Mouse (Mus musculus) neural tube, embryonic 12.5 days (tissue): ENCODE measurements around the gene Prtn3. TPM values are rescaled to one million over a fixed set of nuclear protein-coding genes. Genes with fewer than 3 reads are reported as not detected.
"Not testable (repeated sequence)": the region's sequence is repeated elsewhere in the genome, so short reads cannot be mapped to it uniquely, and the experiment has no call there.

ENCODE experiments used
- ATAC-seq: fragments of 200-750 bp; cut with Nextera tagmentation; 2 replicates; pipeline ENCODE4 v1.8.0; 2017; ENCODE audit warnings: low read depth, mild to moderate bottlenecking, moderate TSS enrichment, moderate library complexity; ENCODE audit not compliant: low FRiP score
- H3K27ac ChIP-seq: fragments of 300-500 bp; sonication (generic); 2 replicates; pipeline ENCODE4 v1.5.1; 2016
- H3K27me3 ChIP-seq: fragments of 300-500 bp; sonication (generic); replicated peaks from 2 replicates; pipeline ENCODE4 v1.6.1; 2016; ENCODE audit warnings: mild to moderate bottlenecking
- H3K36me3 ChIP-seq: fragments of 300-500 bp; sonication (generic); 2 replicates; pipeline ENCODE4 v1.6.1; 2016; ENCODE audit warnings: mild to moderate bottlenecking
- H3K4me1 ChIP-seq: fragments of 300-500 bp; sonication (generic); 2 replicates; pipeline ENCODE4 v1.6.1; 2016
- H3K4me2 ChIP-seq: fragments of 300-500 bp; sonication (generic); replicated peaks from 2 replicates; pipeline ENCODE4 v1.6.1; 2016; ENCODE audit warnings: mild to moderate bottlenecking
- H3K4me3 ChIP-seq: fragments of 300-500 bp; sonication (generic); 2 replicates; pipeline ENCODE4 v1.5.1; 2016
- H3K9ac ChIP-seq: fragments of 300-500 bp; sonication (generic); 2 replicates; pipeline ENCODE4 v1.6.1; 2016; ENCODE audit warnings: mild to moderate bottlenecking
- H3K9me3 ChIP-seq: fragments of 300-500 bp; sonication (generic); 2 replicates; pipeline ENCODE4 v1.6.1; 2016; ENCODE audit warnings: mild to moderate bottlenecking
- WGBS: fragments of 180-500 bp; shearing (Covaris S2); methylation state at CpG from one replicate; pipeline ENCODE4 v1.1.7; 2016; 5-methylcytosine and 5-hydroxymethylcytosine counted together
- polyA plus RNA-seq: library from polyadenylated mRNA; unstranded; fragments of >200 nt; fragmentation: Nextera tagmentation; extraction: Ambion mirVana; gene quantifications from 2 replicates; pipeline ENCODE4 v1.2.1, GENCODE M21; 2016

The Prtn3 gene
- polyA plus RNA-seq, 1 experiment from 2014 or later, result 12.6 TPM

DNA sequence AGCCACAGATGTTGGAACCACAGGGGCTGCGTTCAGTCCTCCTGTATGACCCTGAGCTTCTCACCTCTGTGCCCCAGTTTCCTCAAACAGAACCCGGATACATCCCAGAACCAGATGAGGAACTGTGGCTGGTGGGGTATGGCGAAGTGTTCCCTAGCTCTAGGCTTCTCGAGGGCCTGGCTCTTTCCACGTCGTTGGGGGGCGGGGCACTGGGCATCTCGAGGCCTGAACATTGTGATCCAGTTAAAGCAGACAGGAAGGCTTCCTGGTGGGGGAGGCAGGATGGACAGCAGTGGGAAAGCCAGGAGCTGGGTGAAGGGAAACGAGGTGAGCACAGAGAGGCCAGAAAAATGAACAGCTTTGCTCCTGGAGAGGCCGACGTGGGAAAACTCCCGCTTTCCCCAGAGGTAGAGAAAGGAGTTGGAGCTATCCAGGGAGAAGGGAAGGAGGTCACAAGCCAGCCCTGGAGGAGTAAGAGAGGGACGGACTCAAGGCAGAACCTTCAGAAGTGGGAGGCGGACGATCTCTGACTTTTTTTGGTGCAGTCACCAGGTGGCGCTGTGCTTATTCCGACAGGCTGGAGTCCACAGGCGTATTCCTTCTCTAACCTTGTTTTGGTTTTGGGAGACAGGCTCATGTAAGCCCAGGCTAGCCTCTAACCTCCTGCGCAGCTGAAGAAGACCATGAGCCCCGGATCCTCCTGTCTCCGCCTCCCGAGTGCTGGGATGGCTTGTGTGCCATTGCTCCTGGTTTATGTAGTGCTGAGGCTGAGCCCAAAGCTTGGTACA lies 9.2 kb downstream of the Prtn3 start:
- 14% methylated on average over 22 of the region's 22 CpGs for WGBS
- H3K9me3 ChIP-seq, result no peaks in the 10 kb centered on the region
- peak; percentile 42; the same call in 1 of the 2 replicates for ATAC-seq
- H3K27me3 ChIP-seq, result peaks cover 26% of the 10 kb centered on the region
- H3K27ac ChIP-seq, result no peak overlapping the region
- H3K4me1 ChIP-seq, result peaks cover 9% of the 10 kb centered on the region
- peak overlapping the region; percentile 14; the same call in 1 of the 2 replicates for H3K9ac ChIP-seq
- H3K36me3 ChIP-seq, result no peaks in the 10 kb centered on the region
- 0 out of 2 replicates have a peak overlapping the region, but pooled peaks have one; percentile 6 for H3K4me2 ChIP-seq
- no peak overlapping the region for H3K4me3 ChIP-seq

DNA sequence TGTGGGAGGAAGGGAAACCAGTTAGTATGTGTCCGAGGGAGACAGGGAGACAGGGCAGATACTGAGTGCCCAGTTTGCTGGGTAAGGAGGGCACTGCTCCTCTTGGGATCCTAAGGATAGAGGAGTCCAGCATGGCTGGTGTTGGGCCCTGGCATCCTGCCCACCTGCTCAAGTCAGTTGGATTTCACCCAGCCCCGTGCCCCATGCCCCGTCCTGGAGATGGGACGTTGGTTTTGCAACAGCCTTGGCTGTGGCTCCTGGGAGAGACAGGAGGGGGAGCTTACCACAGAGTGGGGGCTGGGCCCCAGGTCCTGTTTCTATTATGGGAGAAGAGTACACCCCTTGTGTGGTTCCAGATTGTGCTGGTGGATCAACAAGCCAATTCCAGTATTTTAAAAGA lies 10.2 kb downstream of the Prtn3 start:
- Histone ChIP-seq H3K9me3 (no peaks in the 10 kb centered on the region), H3K4me3 (no peak overlapping the region), H3K4me2 (no peak overlapping the region), H3K27me3 (peaks cover 25% of the 10 kb centered on the region), H3K9ac (no peak overlapping the region), H3K4me1 (peaks cover 9% of the 10 kb centered on the region), H3K27ac (no peak overlapping the region), H3K36me3 (no peaks in the 10 kb centered on the region)
- ATAC-seq, result no peak
- WGBS, result 82% methylated on average over 4 of the region's 4 CpGs

- not testable (repeated sequence) for H3K4me3 ChIP-seq, H3K9me3 ChIP-seq, ATAC-seq, H3K36me3 ChIP-seq, H3K4me1 ChIP-seq, H3K4me2 ChIP-seq, H3K27ac ChIP-seq, H3K9ac ChIP-seq
- peaks cover 22% of the 10 kb centered on the region for H3K27me3 ChIP-seq
- WGBS, result 82% methylated on average over 3 of the region's 3 CpGs
These were observed 10.7 kb downstream of the Prtn3 start for GRCm38 (mm10) chr10:79884938-79885337.

DNA sequence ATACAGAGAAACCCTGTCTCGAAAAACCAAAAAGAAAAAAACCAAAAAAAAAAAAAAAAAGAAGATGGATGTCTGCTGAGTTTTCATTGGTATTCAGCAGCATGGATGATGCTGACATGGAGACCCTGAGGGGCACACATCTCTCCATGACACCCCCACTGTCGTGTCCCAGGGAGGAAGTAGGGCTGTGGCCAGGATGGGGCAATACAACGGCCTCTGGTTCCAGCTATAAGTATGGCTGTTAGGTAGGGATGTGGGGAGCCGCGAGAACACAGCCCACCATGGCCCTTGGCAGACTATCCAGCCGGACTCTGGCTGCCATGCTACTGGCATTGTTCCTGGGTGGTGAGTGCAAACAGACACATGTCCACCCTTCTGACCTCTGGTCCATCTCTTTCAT lies 11.8 kb downstream of the Prtn3 start, which contains the start of gene Elane:
TSS of gene Elane (plus strand) at position 194 of the 400 bp plus-strand sequence.
- H3K4me3 ChIP-seq, result no peak within 1 kb of the TSS
- peaks cover 14% of the 10 kb centered on the region for H3K27me3 ChIP-seq
- H3K4me1 ChIP-seq, result peaks cover 9% of the 10 kb centered on the region
- WGBS, result 84% methylated on average over 6 of the region's 6 CpGs
- ATAC-seq, result no peak
- H3K27ac ChIP-seq, result no peak within 1 kb of the TSS
- no peak within 1 kb of the TSS for H3K4me2 ChIP-seq
- no peak within 1 kb of the TSS for H3K9ac ChIP-seq
- H3K9me3 ChIP-seq, result no peaks in the 10 kb centered on the region
- H3K36me3 ChIP-seq, result no peaks in the 10 kb centered on the region

- no peak overlapping the region for H3K27ac ChIP-seq
- H3K4me1 ChIP-seq, result peaks cover 9% of the 10 kb centered on the region
- no peak for ATAC-seq
- H3K4me3 ChIP-seq, result no peak overlapping the region
- no peak overlapping the region for H3K9ac ChIP-seq
- H3K4me2 ChIP-seq, result no peak overlapping the region
- peaks cover 13% of the 10 kb centered on the region for H3K27me3 ChIP-seq
- no peaks in the 10 kb centered on the region for H3K9me3 ChIP-seq
- WGBS, result 79% methylated on average over 8 of the region's 8 CpGs
- H3K36me3 ChIP-seq, result no peaks in the 10 kb centered on the region
These were observed 12.3 kb downstream of the Prtn3 start for GRCm38 (mm10) chr10:79886611-79887010.

DNA sequence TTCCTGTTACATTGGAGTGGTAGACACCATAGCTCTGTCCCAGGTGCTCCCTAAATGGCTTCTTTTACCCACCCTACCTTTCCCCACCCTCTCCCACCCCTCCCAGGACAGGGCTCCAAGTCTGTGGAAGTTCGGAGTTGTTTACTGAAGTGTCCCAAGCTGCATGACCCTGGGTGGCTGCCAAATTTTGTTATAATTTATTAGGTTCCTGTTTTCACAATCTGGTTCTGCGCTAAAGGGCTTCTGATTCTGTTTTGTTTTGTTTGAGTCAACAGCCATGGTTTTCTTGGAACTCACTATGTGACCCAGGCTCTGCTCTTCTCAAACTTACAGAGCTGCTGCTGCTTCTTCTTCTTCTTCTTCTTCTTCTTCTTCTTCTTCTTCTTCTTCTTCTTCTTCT lies 15.1 kb downstream of the Prtn3 start:
- WGBS, result 82% methylated on average over 2 of the region's 2 CpGs
- ATAC-seq, result no peak

GRCm38 (mm10) chr10:79890670-79891069 lies 16.4 kb downstream of the Prtn3 start, which contains the start of gene Cfd:
Gene Cfd, plus strand, starts transcription at chr10:79890853.
- H3K9me3 ChIP-seq, result no peaks in the 10 kb centered on the region
- H3K27me3 ChIP-seq, result peaks cover 4% of the 10 kb centered on the region; the same call in 1 of the 2 replicates
- WGBS, result 43% methylated on average over 5 of the region's 5 CpGs
- no peak within 1 kb of the TSS for H3K27ac ChIP-seq
- H3K4me3 ChIP-seq, result no peak within 1 kb of the TSS
- peaks cover 14% of the 10 kb centered on the region for H3K36me3 ChIP-seq
- H3K4me2 ChIP-seq, result no peak within 1 kb of the TSS
- H3K4me1 ChIP-seq, result no peaks in the 10 kb centered on the region
- ATAC-seq, result no peak
- H3K9ac ChIP-seq, result no peak within 1 kb of the TSS

More for the DNA sequence above, 15.1 kb downstream of the Prtn3 start:
- H3K4me2 ChIP-seq, result no peak overlapping the region
- no peak overlapping the region for H3K9ac ChIP-seq
- H3K27me3 ChIP-seq, result peaks cover 3% of the 10 kb centered on the region; the same call in 1 of the 2 replicates
- H3K36me3 ChIP-seq, result peaks cover 4% of the 10 kb centered on the region; the same call in 1 of the 2 replicates
- H3K27ac ChIP-seq, result no peak overlapping the region
- no peaks in the 10 kb centered on the region for H3K9me3 ChIP-seq
- no peak overlapping the region for H3K4me3 ChIP-seq
- no peaks in the 10 kb centered on the region for H3K4me1 ChIP-seq

- not testable (repeated sequence) for H3K9ac ChIP-seq, H3K27me3 ChIP-seq, H3K9me3 ChIP-seq, H3K4me2 ChIP-seq, H3K4me1 ChIP-seq, H3K4me3 ChIP-seq, H3K27ac ChIP-seq
- peaks cover 33% of the 10 kb centered on the region for H3K36me3 ChIP-seq
- WGBS, result 45% methylated on average over 22 of the region's 22 CpGs
- 0 out of 2 replicates have a peak, but pooled peaks have one; percentile 39 for ATAC-seq
These were observed 18.3 kb downstream of the Prtn3 start for GRCm38 (mm10) chr10:79892451-79893118.

DNA sequence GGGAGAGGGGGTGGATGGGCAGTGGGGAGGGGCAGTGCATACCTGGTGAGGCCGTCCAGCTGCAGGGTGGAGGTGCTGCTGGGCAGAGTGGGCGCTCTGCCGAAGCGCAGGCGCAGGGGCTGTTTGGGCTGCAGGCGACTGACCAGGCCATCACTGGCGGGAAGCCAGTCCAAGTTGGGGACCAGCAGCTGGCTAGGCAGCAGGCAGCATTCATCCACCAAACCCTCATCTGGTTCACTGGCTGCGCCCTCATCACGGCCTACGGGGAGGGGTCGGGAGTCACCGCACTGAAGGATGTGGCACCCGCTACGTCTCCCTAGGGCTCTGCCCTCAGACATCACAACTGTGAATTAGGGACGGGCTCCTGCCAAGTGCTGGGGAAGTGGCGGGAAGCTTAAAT lies 22.0 kb downstream of the Prtn3 start:
- 90% methylated on average over 16 of the region's 16 CpGs for WGBS
- peaks cover 48% of the 10 kb centered on the region for H3K36me3 ChIP-seq

GRCm38 (mm10) chr10:79896814-79897213 lies 22.5 kb downstream of the Prtn3 start:
- WGBS, result 88% methylated on average over 13 of the region's 13 CpGs
- Histone ChIP-seq H3K4me3 (no peak overlapping the region), H3K4me1 (peaks cover 12% of the 10 kb centered on the region), H3K27ac (no peak overlapping the region), H3K27me3 (peaks cover 17% of the 10 kb centered on the region), H3K4me2 (no peak overlapping the region), H3K36me3 (peaks cover 48% of the 10 kb centered on the region), H3K9ac (no peak overlapping the region), H3K9me3 (no peaks in the 10 kb centered on the region)
- no peak for ATAC-seq

More for the DNA sequence above, 22.0 kb downstream of the Prtn3 start:
- H3K27me3 ChIP-seq, result peaks cover 17% of the 10 kb centered on the region
- ATAC-seq, result no peak
- H3K9me3 ChIP-seq, result no peaks in the 10 kb centered on the region
- H3K27ac ChIP-seq, result no peak overlapping the region
- peaks cover 9% of the 10 kb centered on the region for H3K4me1 ChIP-seq
- no peak overlapping the region for H3K4me3 ChIP-seq
- H3K9ac ChIP-seq, result no peak overlapping the region
- H3K4me2 ChIP-seq, result no peak overlapping the region

DNA sequence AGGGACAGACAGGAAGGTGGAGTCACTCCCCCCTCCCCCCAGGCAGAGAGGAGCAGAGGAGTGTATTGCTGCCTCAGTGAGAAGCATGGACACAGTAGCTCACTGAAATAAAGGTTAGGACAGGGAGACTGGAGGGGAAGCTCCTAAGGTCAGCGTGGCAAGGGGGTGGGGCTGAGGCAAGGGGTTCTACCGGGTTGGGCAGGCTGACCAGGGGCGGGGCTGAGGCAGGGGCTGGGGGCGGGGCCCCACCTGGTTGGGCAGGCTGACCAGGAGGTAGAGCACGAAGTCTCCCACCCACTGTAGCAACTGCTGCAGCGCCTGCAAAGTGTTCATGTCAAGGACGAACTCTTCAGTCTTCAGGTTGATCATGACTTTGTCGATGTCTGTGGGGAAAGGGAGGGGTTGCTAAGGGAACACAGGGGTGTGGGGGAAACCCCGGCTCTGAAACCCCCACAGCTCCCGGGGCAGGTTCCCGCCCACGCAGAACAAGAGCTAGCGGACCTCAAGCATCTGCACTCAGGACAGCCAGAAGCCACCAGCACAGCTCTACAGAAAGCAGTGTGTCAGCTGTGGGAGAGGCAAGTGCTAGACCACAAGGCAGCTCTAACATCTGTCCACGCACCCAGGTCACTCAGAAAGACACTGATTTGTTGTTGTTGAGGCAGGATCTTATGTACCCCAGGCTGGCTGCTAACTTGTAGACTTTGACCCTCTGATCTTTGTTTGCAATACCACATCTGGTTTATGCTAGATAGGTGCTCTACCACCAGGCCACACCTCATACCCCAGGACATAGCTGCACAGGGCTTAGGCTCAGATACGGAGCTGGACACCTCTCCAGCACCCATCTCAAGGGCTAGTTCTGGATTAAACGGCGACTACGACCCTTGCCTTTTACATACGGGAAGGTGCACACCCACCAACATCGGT lies 23.3 kb downstream of the Prtn3 start:
- WGBS, result 51% methylated on average over 20 of the region's 20 CpGs

More for the DNA sequence above, 23.3 kb downstream of the Prtn3 start:
- ATAC-seq, result no peak
- Histone ChIP-seq H3K9ac (no peak overlapping the region), H3K9me3 (no peaks in the 10 kb centered on the region), H3K27me3 (peaks cover 17% of the 10 kb centered on the region), H3K4me2 (no peak overlapping the region), H3K27ac (no peak overlapping the region), H3K36me3 (peaks cover 52% of the 10 kb centered on the region), H3K4me3 (no peak overlapping the region), H3K4me1 (peaks cover 12% of the 10 kb centered on the region)
